Mouse (Mus musculus) gastrocnemius, postnatal 25 days (tissue): ENCODE measurements around the gene Cdkn1c. TPM values are rescaled to one million over a fixed set of nuclear protein-coding genes. Genes with fewer than 3 reads are reported as not detected.

Source experiments
- DNase-seq: peaks from one replicate; pipeline ENCODE4 v3.0.0; 2022
- total RNA-seq, 2 experiments: library from RNA; stranded (reverse); gene quantifications; 1 replicate in 1 of 2; 2 replicates in 1 of 2; pipeline ENCODE4 v1.2.3; 2021

Cdkn1c gene
- total RNA-seq, 2 experiments from 2014 or later: 95.8 to 152 TPM

GRCm38 (mm10) chr7:143474811-143475210 lies 14.0 kb upstream of the Cdkn1c start:
- DNase-seq: no peak

- DNase-seq: no peak
Observed at GRCm38 (mm10) chr7:143473347-143474101, 12.7 kb upstream of the Cdkn1c start, which contains the start of gene Slc22a18. TSS of gene Slc22a18 (plus strand) at chr7:143473736.

GRCm38 (mm10) chr7:143469946-143470345 lies 9.1 kb upstream of the Cdkn1c start:
- peak; percentile 57 for DNase-seq

GRCm38 (mm10) chr7:143467714-143468113 lies 6.9 kb upstream of the Cdkn1c start:
- DNase-seq: no peak

GRCm38 (mm10) chr7:143466099-143466677 lies 5.3 kb upstream of the Cdkn1c start:
- DNase-seq: peak; percentile 60

GRCm38 (mm10) chr7:143464811-143465560 lies 4.1 kb upstream of the Cdkn1c start:
- peak; percentile 41 for DNase-seq

- DNase-seq: peak; percentile 59
Observed at GRCm38 (mm10) chr7:143463865-143464415, 3.1 kb upstream of the Cdkn1c start.

GRCm38 (mm10) chr7:143462516-143462915 lies 1.7 kb upstream of the Cdkn1c start:
- no peak for DNase-seq

GRCm38 (mm10) chr7:143461920-143462319 lies 1.1 kb upstream of the Cdkn1c start:
- DNase-seq: no peak

GRCm38 (mm10) chr7:143461294-143461870 lies 532 bp upstream of the Cdkn1c start:
- no peak for DNase-seq

GRCm38 (mm10) chr7:143460217-143460834 lies 524 bp downstream of the Cdkn1c start:
- no peak for DNase-seq

- DNase-seq: peak; percentile 66
Observed at GRCm38 (mm10) chr7:143459332-143460211, 1.3 kb downstream of the Cdkn1c start.

- no peak for DNase-seq
Observed at GRCm38 (mm10) chr7:143458963-143459331, 1.9 kb downstream of the Cdkn1c start.

- DNase-seq: peak; percentile 57
Observed at GRCm38 (mm10) chr7:143447130-143447529, 13.7 kb downstream of the Cdkn1c start.

- no peak for DNase-seq
Observed at GRCm38 (mm10) chr7:143445651-143446460, 15.0 kb downstream of the Cdkn1c start.

- no peak for DNase-seq
Observed at GRCm38 (mm10) chr7:143444955-143445648, 15.7 kb downstream of the Cdkn1c start.

GRCm38 (mm10) chr7:143444580-143444954 lies 16.3 kb downstream of the Cdkn1c start:
- DNase-seq: no peak

- DNase-seq: no peak
Observed at GRCm38 (mm10) chr7:143438965-143439364, 21.9 kb downstream of the Cdkn1c start.

GRCm38 (mm10) chr7:143437894-143438581 lies 22.8 kb downstream of the Cdkn1c start:
- no peak for DNase-seq
